Comparison of ENCODE assay signal across 15 mouse cellular contexts in the genomic region with DNA sequence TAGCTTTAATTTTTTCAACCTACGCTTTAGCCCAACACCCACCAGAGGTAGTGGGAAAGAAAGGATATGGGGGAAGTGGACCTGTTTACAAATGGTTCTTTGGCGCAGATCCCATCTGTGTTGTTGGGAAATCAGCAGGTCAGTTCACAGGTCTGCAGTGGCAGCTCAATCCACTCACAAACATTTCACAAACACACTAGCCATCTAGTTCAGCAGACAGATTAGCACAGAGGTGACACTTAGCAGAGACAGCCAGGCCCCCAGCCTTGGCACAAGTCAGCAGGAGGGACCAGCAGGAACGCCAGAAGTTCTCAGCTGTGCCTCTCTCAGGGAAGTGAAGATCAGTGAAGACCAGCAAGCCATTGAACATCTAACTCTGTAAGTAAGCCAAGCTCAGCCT. TPM values are rescaled to one million over a fixed set of nuclear protein-coding genes. Genes with fewer than 3 reads are reported as not detected.
"Had no signal": no experiment of that assay in that cellular context is flagged by ENCODE, and none has a peak within 500 bp of the region (broad histone marks: within the 10 kb centered on the region; RNA-seq: fewer than 3 reads in every experiment).

No protein-coding gene starts in this region.

- H3K4me1 ChIP-seq: intestine, embryonic 15.5 days; limb, embryonic 13.5 days; neural tube, embryonic 12.5 days had no signal

- H3K4me3 ChIP-seq: intestine, embryonic 15.5 days; layer of hippocampus, adult 2 months; limb, embryonic 13.5 days; midbrain, embryonic 10.5 days; neural tube, embryonic 12.5 days; stomach, embryonic 15.5 days had no signal

- DNase-seq: kidney, adult 18-20 months; kidney, postnatal 10 days; kidney, postnatal 4 days; left cerebral cortex, postnatal 4 days; midbrain, embryonic 14.5 days; right cerebral cortex, postnatal 4 days; spleen, adult 18-20 months; thymus, adult 2 months; thymus, postnatal 25 days had no signal

- H3K27ac ChIP-seq: intestine, embryonic 15.5 days; layer of hippocampus, adult 2 months; limb, embryonic 13.5 days; midbrain, embryonic 10.5 days; neural tube, embryonic 12.5 days; stomach, embryonic 15.5 days had no signal

- H3K9me3 ChIP-seq: intestine, embryonic 15.5 days; limb, embryonic 13.5 days; midbrain, embryonic 10.5 days; neural tube, embryonic 12.5 days; stomach, embryonic 15.5 days had no signal

- H3K4me2 ChIP-seq: intestine, embryonic 15.5 days; limb, embryonic 13.5 days; neural tube, embryonic 12.5 days; stomach, embryonic 15.5 days had no signal

- H3K36me3 ChIP-seq: intestine, embryonic 15.5 days; limb, embryonic 13.5 days; midbrain, embryonic 10.5 days; neural tube, embryonic 12.5 days; stomach, embryonic 15.5 days had no signal

- ATAC-seq: intestine, embryonic 15.5 days had no signal

- H3K27me3 ChIP-seq: intestine, embryonic 15.5 days; limb, embryonic 13.5 days; neural tube, embryonic 12.5 days; stomach, embryonic 15.5 days had no signal

- H3K9ac ChIP-seq: intestine, embryonic 15.5 days; limb, embryonic 13.5 days; neural tube, embryonic 12.5 days; stomach, embryonic 15.5 days had no signal

RNA-seq across cellular contexts. Expression of a gene that starts 10.3 kb away (rescaled TPM):
- polyA plus RNA-seq: midbrain, embryonic 14.5 days had no signal

RNA-seq across cellular contexts. Expression of a gene that starts 25.9 kb away (rescaled TPM):
- total RNA-seq: layer of hippocampus, adult 2 months had no signal
